ENCODE assay signal across 8 mouse cellular contexts in the genomic region with DNA sequence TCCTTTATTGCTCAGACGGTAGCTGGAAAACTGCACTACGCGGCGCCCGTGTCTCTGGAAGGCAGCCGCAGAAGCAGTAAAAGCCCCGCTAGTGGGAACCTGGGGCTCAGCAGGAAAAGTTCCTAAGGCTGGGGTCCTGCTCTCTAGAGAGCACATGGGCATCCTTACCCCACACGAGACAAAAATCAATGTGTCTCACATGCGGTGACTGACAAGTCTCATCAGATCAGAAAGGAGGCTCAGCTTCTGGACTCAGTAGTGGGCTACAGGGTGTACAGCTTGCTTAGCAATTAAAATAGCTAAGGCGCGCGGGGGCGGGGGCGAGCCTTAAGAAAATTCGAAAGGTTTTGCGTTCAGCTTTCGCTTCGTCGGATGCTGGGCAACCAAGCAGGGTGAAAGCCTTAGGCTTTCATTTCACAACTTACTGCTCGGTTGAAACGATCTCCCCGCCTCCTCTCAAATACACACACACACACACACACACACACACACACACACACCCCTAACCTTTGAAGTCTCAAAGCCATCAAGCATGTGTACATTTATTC. TPM values are rescaled to one million over a fixed set of nuclear protein-coding genes. Genes with fewer than 3 reads are reported as not detected.
DNase-seq lines count a peak whose midpoint lies in the region; ATAC-seq and TF ChIP-seq lines count a peak whose summit lies in the region.

No protein-coding gene starts in this region.

- peaks cover 8% of the 10 kb centered on the region for H3K4me1 ChIP-seq in heart, adult 2 months (ENCODE audit: control insufficient read depth, insufficient read depth, low read length)
- H3K4me1 ChIP-seq in intestine, postnatal 0 days (replicated peaks; ENCODE audit: control insufficient read depth, insufficient read depth, low read length), result 0 out of 2 replicates have a peak, but pooled peaks cover 4% of the 10 kb centered on the region
- H3K4me1 ChIP-seq in liver, embryonic 14.5 days (replicated peaks; ENCODE audit: control insufficient read depth in 2 of 2, insufficient read depth in 2 of 2, low read length in 1 of 2), result no peaks in the 10 kb centered on the region
- H3K4me1 ChIP-seq in neural tube, embryonic 13.5 days (replicated peaks), result peaks cover 38% of the 10 kb centered on the region

- H3K27me3 ChIP-seq in heart, adult 2 months (ENCODE audit: control insufficient read depth, insufficient read depth, low read length), result peaks cover 2% of the 10 kb centered on the region
- peaks cover 78% of the 10 kb centered on the region for H3K27me3 ChIP-seq in intestine, postnatal 0 days (replicated peaks; ENCODE audit: control insufficient read depth, insufficient read depth, low read length)
- peaks cover 68% of the 10 kb centered on the region for H3K27me3 ChIP-seq in liver, embryonic 14.5 days (ENCODE audit: control insufficient read depth, insufficient read depth, low read length)
- H3K27me3 ChIP-seq in neural tube, embryonic 13.5 days, result peaks cover 81% of the 10 kb centered on the region

- peak overlapping the region; percentile 97 for H3K9ac ChIP-seq in heart, adult 2 months (ENCODE audit: low read depth, low read length)
- 0 out of 2 replicates have a peak overlapping the region, but pooled peaks have one; percentile 50 for H3K9ac ChIP-seq in intestine, postnatal 0 days (ENCODE audit: low read depth, low read length)
- no peak overlapping the region for H3K9ac ChIP-seq in liver, embryonic 14.5 days (replicated peaks)
- H3K9ac ChIP-seq in neural tube, embryonic 13.5 days, result peak overlapping the region; percentile 66

- H3K4me2 ChIP-seq in intestine, postnatal 0 days (replicated peaks; ENCODE audit: low read depth), result peak overlapping the region; percentile 88
- peak overlapping the region; percentile 63 for H3K4me2 ChIP-seq in liver, embryonic 14.5 days (ENCODE audit: low read depth)
- peak overlapping the region; percentile 76 for H3K4me2 ChIP-seq in neural tube, embryonic 13.5 days

- no peak for TF ChIP-seq EP300 in heart, adult 2 months (IDR thresholded peaks at IDR 0.05; ENCODE audit: insufficient read depth, low read depth, low read length)
- TF ChIP-seq EP300 in liver, embryonic 14.5 days (IDR thresholded peaks at IDR 0.05; ENCODE audit: low read depth), result no peak

- no peaks in the 10 kb centered on the region for H3K79me2 ChIP-seq in heart, adult 2 months (replicated peaks; ENCODE audit: control insufficient read depth, insufficient read depth, low read length)

- H3K27ac ChIP-seq in heart, adult 2 months, result peak overlapping the region; percentile 95
- H3K27ac ChIP-seq in intestine, postnatal 0 days (ENCODE audit: low read depth, low read length), result peak overlapping the region; percentile 62; the same call in 1 of the 2 replicates
- H3K27ac ChIP-seq in liver, embryonic 14.5 days, result no peak overlapping the region
- peak overlapping the region; percentile 70 for H3K27ac ChIP-seq in neural tube, embryonic 13.5 days (replicated peaks)

- WGBS in heart, adult 2 months, result 3% methylated on average over 22 of the region's 22 CpGs
- WGBS in intestine, postnatal 0 days, result under 1% methylated on average over 22 of the region's 22 CpGs
- under 1% methylated on average over 22 of the region's 22 CpGs for WGBS in liver, embryonic 14.5 days (ENCODE audit: insufficient replicate concordance)
- under 1% methylated on average over 22 of the region's 22 CpGs for WGBS in neural tube, embryonic 13.5 days

- 0 out of 2 replicates have a peak, but pooled peaks have one; percentile 23 for TF ChIP-seq POLR2A in heart, adult 2 months (IDR thresholded peaks at IDR 0.05; ENCODE audit: insufficient read depth, low read depth, low read length)

- TF ChIP-seq CTCF in heart, adult 2 months (IDR thresholded peaks at IDR 0.05), result no peak
- no peak for TF ChIP-seq CTCF in intestine, postnatal 0 days (IDR thresholded peaks at IDR 0.05; ENCODE audit: low read depth)
- TF ChIP-seq CTCF in liver, embryonic 14.5 days (IDR thresholded peaks at IDR 0.05; ENCODE audit: low read depth), result no peak

- ATAC-seq in common myeloid progenitor, adult 5-6 weeks (replicated peaks; ENCODE audit: low read depth, poor library complexity, severe bottlenecking), result peak; percentile 12; the same call in 1 of the 2 replicates
- peak; percentile 20; the same call in 1 of the 2 replicates for ATAC-seq in intestine, postnatal 0 days
- no peak for ATAC-seq in liver, embryonic 14.5 days (ENCODE audit: insufficient read depth)
- ATAC-seq in neural tube, embryonic 13.5 days (ENCODE audit: low read depth), result no peak

- no peaks in the 10 kb centered on the region for H3K36me3 ChIP-seq in heart, adult 2 months (ENCODE audit: control insufficient read depth, insufficient read depth, low read length)
- H3K36me3 ChIP-seq in intestine, postnatal 0 days (ENCODE audit: control insufficient read depth, insufficient read depth), result no peaks in the 10 kb centered on the region
- H3K36me3 ChIP-seq in liver, embryonic 14.5 days (replicated peaks; ENCODE audit: control insufficient read depth, insufficient read depth, low read depth), result no peaks in the 10 kb centered on the region
- H3K36me3 ChIP-seq in neural tube, embryonic 13.5 days, result no peaks in the 10 kb centered on the region

- DNase-seq in left cerebral cortex, postnatal 14 days (ENCODE audit: low spot score in 2 of 2), result peak; percentile 8 to 17
- no peak for DNase-seq in left cerebral cortex, adult 8-10 months (ENCODE audit: low spot score in 2 of 2)
- DNase-seq in heart, adult 2 months, result peak; percentile 71 to 76
- no peak for DNase-seq in liver, embryonic 14.5 days (ENCODE audit: low read depth in 3 of 3, low spot score in 3 of 3)
- DNase-seq in layer of hippocampus, adult 11-12 months (ENCODE audit: low spot score), result no peak

- intact Hi-C loops in left cerebral cortex, postnatal 14 days (cut with DNase I), result loop anchor here (5.0 kb wide), 1 partner anchor 285 kb away; no protein-coding TSS in a partner anchor
- intact Hi-C loops in heart, adult 2 months (cut with DNase I), result loop anchor here (1.0 to 5.0 kb wide), 2 partner anchors 41 to 95 kb away; no protein-coding TSS in a partner anchor

- peak overlapping the region; percentile 80 for H3K4me3 ChIP-seq in heart, adult 2 months
- H3K4me3 ChIP-seq in intestine, postnatal 0 days (ENCODE audit: low read depth, low read length), result peak overlapping the region; percentile 59
- H3K4me3 ChIP-seq in liver, embryonic 14.5 days (ENCODE audit: insufficient read depth in 1 of 2, low read depth in 2 of 2, low read length in 2 of 2), result peak overlapping the region; percentile 41 to 43
- H3K4me3 ChIP-seq in neural tube, embryonic 13.5 days, result peak overlapping the region; percentile 50

- no peaks in the 10 kb centered on the region for H3K9me3 ChIP-seq in intestine, postnatal 0 days (ENCODE audit: control insufficient read depth)
- no peaks in the 10 kb centered on the region for H3K9me3 ChIP-seq in liver, embryonic 14.5 days (ENCODE audit: control insufficient read depth, low read length)
- no peaks in the 10 kb centered on the region for H3K9me3 ChIP-seq in neural tube, embryonic 13.5 days

RNA-seq across cellular contexts. Expression of a gene that starts 40.7 kb away (rescaled TPM):
- 1 to 10 TPM; 5.2 to 6.0 TPM for total RNA-seq in left cerebral cortex, postnatal 14 days (2021)
- 1 to 10 TPM; 3.4 to 6.2 (median 5.2) TPM for total RNA-seq in left cerebral cortex, adult 8-10 months (2022)
- 3.9 and 10.8 TPM in 2 replicates for total RNA-seq in common myeloid progenitor, adult 5-6 weeks (2017)
- 10 to 100 TPM; 12.5 to 18.6 TPM for total RNA-seq in heart, adult 2 months (2021)
- polyA plus RNA-seq in heart, adult 2 months (2012; rRNA removed), result 5.2 and 11.9 TPM in 2 replicates
- polyA plus RNA-seq in intestine, postnatal 0 days (2015; fragmentation: Nextera tagmentation; extraction: Ambion mirVana), result 7.7 and 9.4 TPM in 2 replicates
- polyA plus RNA-seq in liver, embryonic 14.5 days (2012; rRNA removed), result 0.56 and 0.75 TPM in 2 replicates
- polyA plus RNA-seq in liver, embryonic 14.5 days (2014; fragmentation: Nextera tagmentation; extraction: Ambion mirVana), result 0.66 and 0.67 TPM in 2 replicates
- polyA plus RNA-seq in neural tube, embryonic 13.5 days (2015; fragmentation: Nextera tagmentation; extraction: Ambion mirVana), result 8.9 and 11.6 TPM in 2 replicates

Comparison
In these comparisons a context has a peak if more than half of its experiments do, and no peak if none do; other contexts are left out.
1. DNase-seq: peak in left cerebral cortex, postnatal 14 days (2 of 2) and heart, adult 2 months (2 of 2); none in left cerebral cortex, adult 8-10 months (0 of 2), liver, embryonic 14.5 days (0 of 3) and layer of hippocampus, adult 11-12 months (single experiment).
2. ATAC-seq: peak in common myeloid progenitor, adult 5-6 weeks (single experiment) and intestine, postnatal 0 days (single experiment); none in liver, embryonic 14.5 days (single experiment) and neural tube, embryonic 13.5 days (single experiment).
3. Peak in every context shown above with its lines, with median percentiles within 50 percentile points of each other: H3K4me3 ChIP-seq and H3K4me2 ChIP-seq.